Mouse (Mus musculus) liver, embryonic 11.5 days (tissue): ENCODE measurements at regions not wholly inside any gene's neighbourhood (a gene's known extent, or its start where the extent isn't known, plus 50 kb on each side); places are given as distances from the start of the nearest gene placed in this dataset.

Experiments used
- ATAC-seq: fragments of 200-750 bp; cut with Nextera tagmentation; replicated peaks from 2 replicates; pipeline ENCODE4 v1.8.0; 2017; ENCODE audit warnings: moderate number of reproducible peaks, mild to moderate bottlenecking, moderate TSS enrichment, moderate library complexity; ENCODE audit not compliant: low FRiP score
- DNase-seq: peaks from one replicate; pipeline ENCODE4 v3.0.0-alpha.2; 2017; ENCODE audit warnings: low spot score
- H3K27ac ChIP-seq: fragments of 300-500 bp; sonication (generic); 2 replicates; pipeline ENCODE4 v1.5.1; 2014; ENCODE audit warnings: mild to moderate bottlenecking, low read depth, low read length, control low read depth
- H3K27me3 ChIP-seq: fragments of 300-500 bp; sonication (generic); replicated peaks from 2 replicates; pipeline ENCODE4 v1.6.1; 2014; ENCODE audit warnings: low read length, mixed read lengths; ENCODE audit not compliant: control insufficient read depth, insufficient read depth
- H3K36me3 ChIP-seq: fragments of 300-500 bp; sonication (generic); 2 replicates; pipeline ENCODE4 v1.6.1; 2014; ENCODE audit warnings: mild to moderate bottlenecking, low read length, moderate library complexity, mixed read lengths; ENCODE audit not compliant: control insufficient read depth, insufficient read depth
- H3K4me1 ChIP-seq: fragments of 300-500 bp; sonication (generic); replicated peaks from 2 replicates; pipeline ENCODE4 v1.6.1; 2014; ENCODE audit warnings: low read length, mixed read lengths; ENCODE audit not compliant: control insufficient read depth, insufficient read depth
- H3K4me2 ChIP-seq: fragments of 300-500 bp; sonication (generic); 2 replicates; pipeline ENCODE4 v1.6.1; 2014; ENCODE audit warnings: mild to moderate bottlenecking, control low read depth, moderate library complexity
- H3K4me3 ChIP-seq: fragments of 300-500 bp; sonication (generic); 2 replicates; pipeline ENCODE4 v1.5.1; 2014; ENCODE audit warnings: low read depth, low read length, control low read depth
- H3K9ac ChIP-seq: fragments of 300-500 bp; sonication (generic); 2 replicates; pipeline ENCODE4 v1.6.1; 2014; ENCODE audit warnings: low read depth, low read length, control low read depth
- H3K9me3 ChIP-seq: fragments of 300-500 bp; sonication (generic); 2 replicates; pipeline ENCODE4 v1.6.1; 2016; ENCODE audit warnings: low read length, inconsistent platforms, mixed read lengths; ENCODE audit not compliant: control insufficient read depth
- WGBS: fragments of 180-500 bp; shearing (Covaris S2); extraction: QIAGEN DNeasy Blood & Tissue Kit; methylation state at CpG from one replicate; pipeline ENCODE4 v1.1.7; 2014; 5-methylcytosine and 5-hydroxymethylcytosine counted together

DNA sequence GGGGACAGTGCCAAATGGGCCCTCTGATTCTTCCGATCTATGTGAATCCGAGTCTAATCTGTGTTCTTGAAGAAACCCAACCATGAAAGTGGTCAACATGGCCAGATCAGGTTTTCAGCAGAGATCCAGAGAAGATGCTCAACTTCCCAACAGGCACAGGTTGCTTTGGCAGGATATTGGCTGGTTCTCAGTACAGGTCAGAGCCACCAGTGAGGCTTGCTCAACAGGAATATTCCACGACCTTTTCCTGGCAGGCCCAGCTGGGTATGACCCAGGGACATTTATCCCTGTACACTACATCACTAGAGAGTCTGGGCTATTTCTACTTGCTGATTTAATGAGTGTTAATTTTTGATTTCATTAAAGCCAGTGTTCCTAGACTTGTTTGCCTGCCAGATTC lies 328.8 kb upstream of the Sall1 start:
- WGBS: 83% methylated on average over 3 of the region's 3 CpGs
- no peaks in the 10 kb centered on the region for H3K36me3 ChIP-seq
- no peak overlapping the region for H3K9ac ChIP-seq
- no peak overlapping the region for H3K27ac ChIP-seq
- no peaks in the 10 kb centered on the region for H3K9me3 ChIP-seq
- no peaks in the 10 kb centered on the region; the same call in 1 of the 2 replicates for H3K27me3 ChIP-seq
- no peak overlapping the region for H3K4me3 ChIP-seq
- ATAC-seq: no peak
- no peaks in the 10 kb centered on the region for H3K4me1 ChIP-seq
- DNase-seq: no peak
- H3K4me2 ChIP-seq: no peak overlapping the region

DNA sequence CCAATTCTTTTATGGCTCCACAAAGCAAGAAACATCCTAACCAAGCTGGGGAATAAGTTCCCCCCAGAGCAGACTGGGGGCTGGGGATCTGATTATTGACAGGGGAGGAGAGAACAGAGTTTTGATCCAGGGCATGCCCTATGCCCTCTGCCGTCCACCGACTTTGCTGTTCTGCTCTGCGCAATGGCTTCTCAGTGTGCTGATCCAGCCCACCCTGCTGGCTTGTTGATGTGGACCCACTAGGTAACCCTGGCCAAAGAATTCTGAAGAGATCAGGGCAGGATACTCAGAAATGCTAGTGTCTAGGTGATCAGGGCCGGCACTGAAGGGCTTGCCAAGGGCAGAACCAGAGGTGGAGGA lies 327.8 kb upstream of the Sall1 start:
- no peaks in the 10 kb centered on the region for H3K9me3 ChIP-seq
- no peaks in the 10 kb centered on the region for H3K36me3 ChIP-seq
- 46% methylated on average over 4 of the region's 4 CpGs for WGBS
- ATAC-seq (no peak), DNase-seq (no peak)
- no peak overlapping the region for H3K9ac ChIP-seq
- no peaks in the 10 kb centered on the region; the same call in 1 of the 2 replicates for H3K27me3 ChIP-seq
- H3K4me2 ChIP-seq: no peak overlapping the region
- H3K4me3 ChIP-seq: no peak overlapping the region
- H3K4me1 ChIP-seq: no peaks in the 10 kb centered on the region
- H3K27ac ChIP-seq: no peak overlapping the region

DNA sequence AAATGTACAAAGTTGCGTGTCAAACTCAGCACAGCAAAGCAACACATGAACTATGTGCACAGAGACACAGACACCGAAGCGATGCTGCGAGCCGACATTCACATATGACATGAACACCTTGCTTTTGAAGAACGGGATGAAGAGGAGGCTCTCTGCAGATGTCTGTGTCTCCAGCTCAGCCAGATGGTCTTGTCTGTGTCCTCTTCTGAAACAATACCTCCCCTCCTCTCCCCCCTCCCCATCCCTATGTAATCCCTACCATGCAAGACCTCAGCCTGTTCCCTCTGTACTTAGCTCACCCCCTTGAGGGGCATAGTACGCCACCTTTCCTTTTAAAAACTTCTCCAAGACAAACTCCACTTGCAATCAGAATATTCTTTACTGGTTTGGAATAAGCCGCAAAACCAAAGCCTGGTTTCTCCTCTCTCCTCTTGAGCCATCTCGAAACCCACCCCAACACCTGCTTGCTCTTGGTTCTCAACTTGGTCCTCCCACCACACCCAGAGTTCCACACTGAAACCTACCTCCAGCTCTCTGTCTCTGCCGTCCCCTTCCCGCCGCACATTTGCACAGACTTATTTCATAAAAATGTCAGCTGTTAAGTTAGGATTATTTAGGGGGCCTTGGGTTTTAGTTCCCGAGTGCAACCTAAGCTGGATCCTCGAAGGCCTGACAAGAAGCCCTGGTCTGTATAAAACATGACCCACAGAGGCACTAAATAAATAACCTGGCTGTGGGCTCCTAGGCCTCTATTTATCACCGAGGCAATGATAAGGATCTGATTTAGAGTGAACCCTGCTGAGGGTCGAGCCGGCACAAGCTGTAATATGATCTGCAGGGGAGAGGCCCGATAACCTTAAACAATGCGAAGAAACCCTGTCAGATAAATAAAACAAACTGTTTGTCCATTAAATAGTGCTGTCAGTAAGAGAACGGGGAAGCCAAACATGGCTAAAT lies 327.1 kb upstream of the Sall1 start:
- H3K9me3 ChIP-seq: no peaks in the 10 kb centered on the region
- no peak overlapping the region for H3K9ac ChIP-seq
- DNase-seq: no peak
- no peak overlapping the region for H3K4me2 ChIP-seq
- no peaks in the 10 kb centered on the region for H3K4me1 ChIP-seq
- H3K27ac ChIP-seq: no peak overlapping the region
- H3K4me3 ChIP-seq: no peak overlapping the region
- ATAC-seq: no peak
- H3K36me3 ChIP-seq: no peaks in the 10 kb centered on the region
- no peaks in the 10 kb centered on the region; the same call in 1 of the 2 replicates for H3K27me3 ChIP-seq
- WGBS: 55% methylated on average over 20 of the region's 20 CpGs

DNA sequence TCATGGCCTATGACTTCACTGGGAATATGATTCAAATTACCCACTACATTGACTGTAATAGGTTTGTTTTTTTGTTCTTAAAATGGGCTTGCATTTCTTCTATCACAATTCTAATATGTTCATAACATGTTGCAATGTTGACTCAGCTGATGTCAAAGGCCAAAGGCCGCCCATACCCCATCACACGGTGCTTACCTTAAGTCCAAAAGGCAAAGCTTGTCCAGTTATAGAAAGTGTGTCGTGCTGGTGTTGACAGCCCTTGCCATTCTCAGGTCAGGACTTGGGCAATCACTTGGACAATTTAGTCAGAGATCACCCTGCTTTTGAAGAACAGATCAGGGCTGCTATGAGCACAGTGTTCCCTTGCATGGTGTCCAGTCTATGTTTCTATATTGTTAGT lies 321.5 kb upstream of the Sall1 start:
- H3K27me3 ChIP-seq: no peaks in the 10 kb centered on the region; the same call in 1 of the 2 replicates
- no peak overlapping the region for H3K4me2 ChIP-seq
- no peak overlapping the region for H3K9ac ChIP-seq
- no peak for ATAC-seq
- 78% methylated on average over 3 of the region's 3 CpGs for WGBS
- H3K27ac ChIP-seq: no peak overlapping the region
- H3K4me1 ChIP-seq: no peaks in the 10 kb centered on the region
- no peaks in the 10 kb centered on the region for H3K36me3 ChIP-seq
- H3K9me3 ChIP-seq: no peaks in the 10 kb centered on the region
- H3K4me3 ChIP-seq: no peak overlapping the region
- DNase-seq: no peak

DNA sequence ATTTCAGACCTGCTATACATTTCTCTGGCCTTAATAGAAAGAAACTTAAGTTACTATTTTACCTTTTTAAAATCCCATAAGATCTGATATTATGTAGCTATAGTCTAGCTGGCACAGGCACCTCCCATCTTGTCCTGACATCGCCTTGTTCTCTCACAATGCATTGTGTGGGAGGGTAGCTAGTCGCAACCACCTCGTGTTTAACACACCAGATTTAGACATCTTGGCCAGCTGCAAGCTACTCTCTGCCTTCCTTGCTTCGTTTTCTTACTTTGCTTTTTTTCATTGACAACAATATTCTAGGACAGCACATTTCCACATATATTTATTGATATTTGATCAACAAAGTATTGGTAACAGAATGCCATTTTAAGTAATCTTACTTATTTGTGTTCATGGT lies 314.4 kb upstream of the Sall1 start:
- DNase-seq (no peak), ATAC-seq (no peak)
- Histone ChIP-seq H3K4me3 (no peak overlapping the region), H3K36me3 (no peaks in the 10 kb centered on the region), H3K4me1 (no peaks in the 10 kb centered on the region), H3K9me3 (no peaks in the 10 kb centered on the region), H3K27me3 (no peaks in the 10 kb centered on the region), H3K4me2 (no peak overlapping the region), H3K27ac (no peak overlapping the region), H3K9ac (no peak overlapping the region)
- WGBS: 70% methylated on average over 4 of the region's 4 CpGs

DNA sequence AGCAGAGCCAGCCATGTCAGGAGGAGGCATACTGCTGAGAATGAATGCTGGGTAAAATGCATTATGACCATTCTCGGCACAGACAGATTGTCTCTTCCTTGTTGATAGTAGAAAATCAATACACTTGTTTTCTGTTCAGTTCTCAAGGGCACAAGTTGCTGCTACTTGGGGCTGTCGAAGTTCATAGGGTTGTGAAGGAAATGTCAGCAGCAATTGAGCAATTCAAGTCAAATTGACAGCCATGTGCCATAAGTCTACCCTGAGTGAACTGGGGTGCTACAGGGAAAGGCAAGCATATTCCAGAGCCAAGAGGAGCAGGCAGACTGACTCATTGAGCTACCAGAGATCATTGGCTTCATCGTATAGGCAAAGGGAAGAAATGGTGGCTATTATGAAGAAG lies 301.6 kb upstream of the Sall1 start:
- H3K27ac ChIP-seq: no peak overlapping the region
- no peaks in the 10 kb centered on the region for H3K36me3 ChIP-seq
- no peaks in the 10 kb centered on the region for H3K9me3 ChIP-seq
- H3K4me2 ChIP-seq: no peak overlapping the region
- ATAC-seq (no peak), DNase-seq (no peak)
- no peak overlapping the region for H3K9ac ChIP-seq
- no peaks in the 10 kb centered on the region for H3K4me1 ChIP-seq
- no peak overlapping the region for H3K4me3 ChIP-seq
- H3K27me3 ChIP-seq: no peaks in the 10 kb centered on the region
- 84% methylated on average over 3 of the region's 3 CpGs for WGBS

DNA sequence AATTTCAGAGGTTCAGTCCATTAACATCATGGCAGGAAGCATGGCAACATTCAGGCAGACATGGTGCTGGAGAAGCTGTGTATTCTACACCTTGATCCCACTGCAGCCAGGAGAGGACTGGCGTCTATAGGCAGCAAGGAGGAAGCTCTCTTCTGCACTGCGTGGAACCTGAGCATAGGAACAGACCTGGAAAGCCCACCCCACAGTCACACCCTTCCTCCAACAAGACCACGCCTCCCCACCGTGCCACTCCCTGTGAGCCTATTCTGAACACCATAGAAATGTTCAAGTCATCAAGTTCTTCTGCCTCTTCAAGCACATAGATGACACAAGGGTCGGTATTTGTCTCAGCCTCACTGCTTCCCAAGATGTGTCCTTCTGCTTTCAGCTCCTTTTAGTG lies 297.7 kb upstream of the Sall1 start:
- no peak for DNase-seq

DNA sequence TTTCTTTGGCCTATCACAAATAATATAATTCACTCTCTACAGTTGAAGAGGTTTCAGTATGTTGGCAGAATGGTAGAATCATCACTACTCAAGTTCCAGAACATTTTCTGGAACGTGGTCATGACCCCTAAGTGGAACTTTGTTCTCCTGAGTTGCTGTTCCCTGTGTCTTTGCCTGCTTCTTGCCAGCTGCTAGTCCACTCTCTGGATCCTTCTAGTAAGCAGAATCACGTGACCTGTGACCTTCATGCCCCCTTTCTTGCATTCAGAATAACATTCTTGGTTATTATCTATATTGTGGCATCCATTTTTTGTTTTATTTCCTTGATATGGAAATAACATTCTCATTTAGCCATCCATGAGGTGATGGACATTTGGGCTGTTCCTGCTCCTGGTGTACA lies 291.5 kb upstream of the Sall1 start:
- DNase-seq: no peak
- no peak overlapping the region for H3K9ac ChIP-seq
- no peak overlapping the region for H3K4me3 ChIP-seq
- no peaks in the 10 kb centered on the region for H3K36me3 ChIP-seq
- ATAC-seq: no peak
- WGBS: 69% methylated on average over 2 of the region's 2 CpGs
- no peaks in the 10 kb centered on the region for H3K9me3 ChIP-seq
- H3K4me1 ChIP-seq: no peaks in the 10 kb centered on the region
- H3K27me3 ChIP-seq: no peaks in the 10 kb centered on the region
- H3K4me2 ChIP-seq: no peak overlapping the region
- H3K27ac ChIP-seq: no peak overlapping the region

More for the DNA sequence above, 297.7 kb upstream of the Sall1 start:
- Histone ChIP-seq H3K4me3 (no peak overlapping the region), H3K27me3 (no peaks in the 10 kb centered on the region), H3K9me3 (no peaks in the 10 kb centered on the region), H3K4me1 (no peaks in the 10 kb centered on the region), H3K27ac (no peak overlapping the region), H3K9ac (no peak overlapping the region), H3K4me2 (no peak overlapping the region), H3K36me3 (no peaks in the 10 kb centered on the region)
- WGBS: 78% methylated on average over 5 of the region's 5 CpGs
- ATAC-seq: no peak

DNA sequence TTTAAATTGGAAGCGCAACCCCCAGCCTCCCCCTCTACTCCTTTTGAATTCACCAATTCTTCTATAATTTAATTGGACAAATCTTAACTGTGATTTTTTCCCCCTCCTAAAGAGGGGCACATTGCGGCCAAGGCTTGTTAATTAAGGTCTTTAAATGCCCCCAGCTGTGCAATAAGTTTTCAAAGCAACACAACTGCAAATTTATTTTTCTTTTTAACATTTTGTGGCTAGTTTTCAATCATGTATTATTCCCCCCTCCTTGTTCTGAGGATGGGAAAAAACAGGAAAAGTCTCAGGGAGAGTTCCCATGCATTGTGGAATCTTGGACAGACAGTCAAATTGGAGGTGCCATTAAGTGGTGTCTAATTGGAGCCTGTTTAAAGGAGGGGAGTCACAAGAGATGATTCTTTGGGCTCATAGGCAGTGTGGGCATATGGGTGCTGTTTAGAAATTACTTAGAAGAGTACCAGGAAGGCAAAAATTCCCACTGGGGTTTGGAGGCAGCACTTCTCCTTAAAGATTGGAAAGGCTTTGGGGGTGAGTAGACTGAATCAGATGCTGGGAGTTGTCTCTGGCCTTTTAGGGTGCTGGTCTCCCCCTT lies 281.9 kb upstream of the Sall1 start:
- WGBS: 90% methylated on average over 2 of the region's 2 CpGs

More for the DNA sequence above, 281.9 kb upstream of the Sall1 start:
- Histone ChIP-seq H3K36me3 (no peaks in the 10 kb centered on the region), H3K4me3 (no peak overlapping the region), H3K9me3 (no peaks in the 10 kb centered on the region), H3K27ac (no peak overlapping the region), H3K4me1 (no peaks in the 10 kb centered on the region), H3K9ac (no peak overlapping the region), H3K27me3 (no peaks in the 10 kb centered on the region), H3K4me2 (no peak overlapping the region)
- ATAC-seq (no peak), DNase-seq (no peak)
